Mouse (Mus musculus) left cerebral cortex, adult 9 months (tissue): ENCODE data around the gene Smyd1.

Source experiments
- DNase-seq, 2 experiments: peaks; one replicate each; pipeline ENCODE4 v3.0.0; 2022; ENCODE audit warnings: low spot score in 2 of 2

Gene Smyd1

DNA sequence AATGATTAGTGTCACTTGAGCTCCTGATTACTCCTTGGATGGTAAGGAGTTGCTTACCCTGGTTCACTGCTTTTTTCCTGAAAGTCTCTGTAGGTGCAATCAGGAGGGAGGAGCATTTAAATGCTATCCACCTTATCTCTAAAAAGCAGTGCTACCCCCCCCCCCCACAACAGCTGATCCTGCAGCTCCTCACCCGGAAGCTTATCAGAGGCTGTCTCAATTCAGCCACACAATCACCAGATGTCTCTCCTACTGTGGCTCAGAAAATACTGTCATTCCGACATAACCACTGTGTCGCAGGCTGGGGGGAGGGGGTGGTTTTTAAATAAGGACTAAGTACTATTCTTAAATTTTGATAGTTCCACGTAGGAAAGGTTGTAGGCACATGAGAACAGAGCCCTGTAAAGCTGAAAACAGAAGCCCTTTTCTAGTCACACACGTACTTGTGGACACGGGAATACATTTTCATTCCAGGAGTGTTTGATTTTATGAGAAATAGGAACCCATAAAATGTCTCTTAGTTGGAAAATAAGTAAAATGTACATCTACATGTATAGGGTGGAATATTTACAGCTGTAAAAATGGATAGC is 61.9 kb downstream of the Smyd1 start:
- DNase-seq: no peak

DNA sequence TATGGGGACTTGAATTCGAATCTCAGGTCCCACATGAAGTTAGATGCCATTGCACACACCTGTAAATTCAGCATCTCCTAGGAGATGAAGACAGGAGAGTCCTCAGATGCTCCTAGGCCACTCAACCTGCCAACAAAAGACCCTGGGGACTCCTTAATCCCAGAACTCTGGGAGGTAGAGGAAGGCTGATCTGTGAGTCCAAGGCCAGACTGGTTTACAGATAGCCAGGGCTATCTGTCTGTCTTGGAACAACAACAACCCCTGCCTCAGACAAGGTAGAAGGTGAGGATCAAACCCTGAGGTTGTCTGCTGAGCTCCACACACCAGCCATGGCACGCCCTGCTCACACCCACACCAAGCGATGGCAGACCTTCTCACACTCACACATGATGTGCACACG is 62.9 kb downstream of the Smyd1 start:
- DNase-seq: no peak

DNA sequence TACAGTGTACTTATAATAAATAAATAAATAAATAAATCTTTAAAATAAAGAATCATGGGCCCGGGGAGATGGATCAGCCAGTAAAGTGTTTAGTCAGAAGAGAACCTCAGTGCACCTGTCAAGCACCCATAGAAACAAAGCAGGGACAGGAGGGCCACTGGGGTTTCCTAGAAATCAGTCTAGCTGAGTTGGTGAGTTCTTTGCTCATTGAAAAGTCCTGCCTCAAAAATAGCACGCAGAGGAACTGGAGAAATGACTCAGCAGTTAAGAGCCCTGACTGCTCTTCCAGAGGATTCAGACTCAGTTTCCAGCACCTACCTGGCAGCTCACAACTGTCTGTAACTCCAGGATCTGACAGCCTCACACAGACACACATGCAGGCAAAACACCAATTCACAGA is 63.5 kb downstream of the Smyd1 start:
- no peak for DNase-seq

- no peak for DNase-seq
Measured at GRCm38 (mm10) chr6:71257375-71257774, 64.7 kb downstream of the Smyd1 start.

- no peak for DNase-seq
Measured at GRCm38 (mm10) chr6:71256166-71256565, 65.9 kb downstream of the Smyd1 start.

DNA sequence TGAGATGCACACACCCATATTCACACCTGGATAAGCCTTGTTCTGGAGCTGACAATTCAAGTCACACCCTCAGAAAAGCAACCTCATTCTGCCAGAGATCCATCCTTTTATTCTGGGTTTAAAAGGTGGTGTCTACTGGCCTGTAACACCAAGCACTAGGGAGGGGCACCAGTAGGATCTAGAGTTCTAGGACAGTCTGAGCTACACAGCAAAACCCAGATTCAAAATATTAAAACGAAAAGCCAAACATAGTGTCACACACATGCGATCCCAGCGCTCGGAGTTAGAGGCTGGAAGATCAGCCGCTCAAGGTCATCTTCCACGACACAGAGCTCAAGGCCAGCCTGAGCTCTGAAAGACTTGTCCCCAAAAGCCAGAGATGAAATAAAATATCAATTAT is 67.6 kb downstream of the Smyd1 start:
- no peak for DNase-seq

DNA sequence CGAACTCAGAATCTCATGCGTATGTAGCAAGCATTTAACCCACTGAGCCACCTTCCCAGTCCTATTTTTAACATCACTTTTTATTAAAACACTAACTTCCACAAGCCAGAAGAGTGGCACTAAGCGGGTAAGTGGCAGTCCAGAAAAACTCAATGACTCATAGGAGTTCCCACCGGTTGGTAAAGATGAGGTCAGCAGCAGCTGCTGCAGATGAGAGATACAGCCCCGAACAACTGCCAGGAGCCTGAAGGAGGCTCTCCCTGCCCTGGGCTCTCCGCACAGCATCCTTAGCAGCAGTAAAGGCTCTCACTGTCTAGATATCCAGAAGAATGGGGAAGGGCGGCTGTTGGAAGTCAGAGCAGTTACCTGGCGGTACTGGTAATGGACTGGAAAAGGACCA is 71.1 kb downstream of the Smyd1 start:
- DNase-seq: no peak

GRCm38 (mm10) chr6:71249615-71250014 is 72.4 kb downstream of the Smyd1 start:
- DNase-seq: no peak

DNA sequence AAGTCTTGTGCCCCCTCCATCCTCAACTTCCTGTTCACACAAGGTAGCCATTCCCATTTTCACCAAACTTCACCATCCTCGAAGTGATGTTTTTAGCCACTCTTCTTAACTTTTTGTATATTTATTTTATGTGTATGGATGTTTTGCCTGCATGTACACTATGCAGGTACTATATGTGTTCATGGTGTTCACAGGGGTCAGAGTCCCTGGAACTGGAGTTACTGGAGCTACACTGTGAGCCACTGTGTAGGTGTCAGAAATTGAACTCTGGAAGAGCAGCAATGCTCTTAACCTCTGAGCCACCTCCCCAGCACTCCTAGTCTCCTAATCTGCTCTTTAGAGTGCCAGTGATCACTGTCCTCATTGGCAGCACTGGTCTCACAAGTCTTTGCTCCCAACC is 73.6 kb downstream of the Smyd1 start:
- DNase-seq: no peak

GRCm38 (mm10) chr6:71243258-71243657 is 78.8 kb downstream of the Smyd1 start:
- DNase-seq: no peak

GRCm38 (mm10) chr6:71242811-71243210 is 79.2 kb downstream of the Smyd1 start:
- no peak for DNase-seq

- DNase-seq: no peak
Measured at GRCm38 (mm10) chr6:71240831-71241230, 81.2 kb downstream of the Smyd1 start.

- DNase-seq: no peak
Measured at GRCm38 (mm10) chr6:71239069-71239750, 82.8 kb downstream of the Smyd1 start.

GRCm38 (mm10) chr6:71237031-71237431 is 85.0 kb downstream of the Smyd1 start:
- no peak for DNase-seq

DNA sequence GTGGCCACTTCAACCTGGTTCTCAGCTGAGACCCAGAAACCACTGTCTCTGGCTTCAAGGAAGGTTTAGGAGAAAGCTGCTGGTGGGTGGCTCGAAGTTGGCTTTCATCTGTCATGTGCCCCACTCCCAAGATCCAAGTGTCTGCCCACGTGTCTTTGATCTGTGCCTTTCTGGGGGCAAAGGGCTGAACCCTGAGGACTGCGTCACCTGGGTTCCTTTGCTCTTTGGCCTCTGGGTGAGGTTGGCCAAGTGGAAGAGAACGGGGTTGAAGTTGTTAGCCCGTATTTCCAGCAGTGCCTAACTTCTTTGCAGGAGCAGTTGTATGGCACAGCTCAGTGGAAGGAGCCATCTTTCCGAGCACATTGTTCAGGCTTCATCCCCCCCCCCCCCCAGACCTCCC is 85.5 kb downstream of the Smyd1 start:
- DNase-seq: no peak

GRCm38 (mm10) chr6:71235944-71236343 is 86.1 kb downstream of the Smyd1 start:
- DNase-seq: no peak

DNA sequence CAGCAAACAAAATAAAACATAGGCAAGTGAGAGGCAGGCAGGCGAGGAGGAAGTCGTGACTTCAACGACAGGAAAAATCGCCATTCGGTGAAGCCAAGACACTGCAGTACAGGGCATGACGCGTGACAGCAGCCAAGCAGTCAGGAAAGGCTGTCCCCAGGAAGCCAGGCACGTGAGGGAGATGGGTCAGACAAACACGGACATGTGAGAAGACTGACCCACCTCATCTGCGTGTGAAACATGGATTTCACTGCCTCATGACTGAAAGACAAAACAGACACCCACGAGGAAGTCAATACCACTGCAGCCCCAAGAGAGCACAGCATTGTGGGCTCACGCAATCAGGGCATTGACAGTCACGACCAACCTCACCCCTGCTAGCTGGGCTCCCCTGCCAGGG is 86.9 kb downstream of the Smyd1 start:
- no peak for DNase-seq

DNA sequence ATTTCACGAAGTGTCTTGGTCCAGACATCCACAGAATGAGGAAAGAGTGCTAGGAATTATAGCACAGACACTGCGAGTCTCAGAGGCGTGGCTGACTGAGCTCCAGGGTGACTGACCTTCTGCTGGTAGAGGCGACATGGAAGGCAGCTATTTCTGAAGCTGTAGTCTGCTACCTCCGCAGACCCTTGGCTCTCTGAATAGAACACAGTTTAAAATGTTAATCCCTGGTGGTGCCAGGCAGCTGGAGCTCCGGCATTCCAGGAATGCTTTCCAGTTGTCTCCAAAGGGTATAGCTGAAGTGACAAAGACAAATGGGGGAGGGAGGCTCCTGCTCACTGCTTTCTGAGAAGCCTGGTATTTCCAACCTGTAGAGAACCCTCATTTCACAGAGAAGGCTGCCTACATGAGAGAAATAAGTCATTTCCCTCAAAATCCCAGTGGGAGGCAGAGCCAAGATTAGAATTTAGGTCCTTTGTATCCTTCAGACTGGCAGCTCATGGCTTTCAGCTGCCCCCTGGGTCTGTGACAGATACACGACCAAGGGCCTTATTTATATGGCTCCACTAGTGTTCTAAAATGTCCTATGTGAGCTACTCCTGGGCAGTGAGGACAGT is 94.8 kb downstream of the Smyd1 start:
- no peak for DNase-seq

DNA sequence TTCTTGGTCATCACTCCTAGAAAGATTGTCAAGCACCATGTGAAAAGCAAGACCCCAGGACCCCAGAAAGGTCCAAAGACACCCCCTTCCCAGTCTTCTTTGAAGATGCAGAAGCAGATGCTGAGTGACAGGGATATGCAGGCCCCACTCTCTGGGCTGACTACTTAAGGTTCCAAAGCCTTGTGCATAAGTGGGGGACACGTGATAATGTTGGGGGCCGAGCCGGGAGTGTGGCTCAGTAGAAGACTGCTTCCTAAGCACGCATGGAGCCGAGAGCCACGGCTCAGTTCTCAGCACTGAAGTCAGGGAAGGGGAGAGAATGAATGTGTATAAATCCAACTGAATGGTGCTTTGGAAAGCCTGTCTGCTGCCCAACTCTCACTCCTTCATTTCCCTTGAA is 95.5 kb downstream of the Smyd1 start:
- no peak for DNase-seq

- no peak for DNase-seq
Measured at GRCm38 (mm10) chr6:71224184-71224943, 97.7 kb downstream of the Smyd1 start.

DNA sequence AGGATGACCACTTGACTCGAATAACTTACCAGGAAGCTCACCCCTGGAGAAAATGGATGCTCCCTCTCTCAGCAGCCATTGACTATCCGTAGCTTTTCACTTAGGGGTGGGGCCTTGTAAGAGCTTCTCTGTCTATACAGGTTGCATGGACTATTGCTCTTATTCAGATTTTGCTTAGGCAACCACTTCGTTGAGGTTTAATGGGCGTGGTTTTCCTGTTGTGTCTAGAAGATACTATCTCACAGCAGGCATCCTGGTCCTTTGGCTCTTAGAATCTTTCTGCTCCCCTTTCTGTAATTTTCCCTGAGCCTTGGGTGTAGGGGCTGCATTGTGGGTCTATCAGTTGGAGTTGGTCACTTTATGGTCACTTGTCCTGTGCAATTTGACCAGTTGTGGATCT is 100.5 kb downstream of the Smyd1 start:
- DNase-seq: no peak

DNA sequence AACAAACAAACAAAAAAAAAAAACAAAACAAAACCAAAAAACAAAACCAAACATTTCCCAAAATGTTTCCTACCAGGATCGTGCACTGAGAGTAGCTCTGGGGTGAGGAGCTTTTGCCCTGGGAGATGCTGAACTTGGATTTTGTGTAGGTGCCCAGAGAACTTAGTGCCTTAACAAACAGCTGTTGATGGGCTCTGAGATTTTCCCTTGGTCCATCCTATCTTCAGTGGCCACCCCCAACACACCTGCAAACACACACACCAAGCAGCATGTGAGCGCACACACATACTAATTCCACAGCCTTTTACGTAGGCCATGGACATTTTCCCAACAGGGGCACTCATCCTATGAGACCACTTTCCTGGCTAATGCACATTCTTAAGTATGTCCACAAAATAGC is 109.6 kb downstream of the Smyd1 start:
- no peak for DNase-seq

- DNase-seq: no peak
Measured at GRCm38 (mm10) chr6:71211917-71212316, 110.1 kb downstream of the Smyd1 start.
